16 mouse cellular contexts compared by ENCODE assay signal in genomic region chr13:9481722-9482121, GRCm38 (mm10).
"Had no signal": no experiment of that assay in that cellular context is flagged by ENCODE, and none has a peak within 500 bp of the region (broad histone marks: within the 10 kb centered on the region; RNA-seq: fewer than 3 reads in every experiment).

No protein-coding gene starts in this region.

- H3K27me3 ChIP-seq: lung, embryonic 15.5 days; megakaryocyte, embryonic 14.5 days; midbrain, embryonic 13.5 days; midbrain, embryonic 15.5 days; neural tube, embryonic 12.5 days had no signal

- H3K9me3 ChIP-seq: lung, embryonic 15.5 days; megakaryocyte, embryonic 14.5 days; midbrain, embryonic 13.5 days; midbrain, embryonic 15.5 days; neural tube, embryonic 12.5 days had no signal

- H3K4me1 ChIP-seq: lung, embryonic 15.5 days; midbrain, embryonic 13.5 days; midbrain, embryonic 15.5 days; neural tube, embryonic 12.5 days had no signal

- H3K27ac ChIP-seq: lung, embryonic 15.5 days; macrophage; midbrain, embryonic 13.5 days; midbrain, embryonic 15.5 days; neural tube, embryonic 12.5 days had no signal

- DNase-seq: lung, adult 2 months; lung, postnatal 14 days; lung, postnatal 36 days; right cerebral cortex, postnatal 14 days; spleen, adult 18-20 months; thymus, adult 2 months; thymus, postnatal 25 days; thymus, postnatal 4 days had no signal

- ATAC-seq: lung, postnatal 0 days; midbrain, embryonic 13.5 days; midbrain, embryonic 15.5 days had no signal

- H3K4me2 ChIP-seq: lung, embryonic 15.5 days; midbrain, embryonic 11.5 days; midbrain, embryonic 13.5 days; midbrain, embryonic 15.5 days; neural tube, embryonic 12.5 days had no signal

- H3K9ac ChIP-seq: lung, embryonic 15.5 days; midbrain, embryonic 13.5 days; midbrain, embryonic 15.5 days; neural tube, embryonic 12.5 days had no signal

- H3K36me3 ChIP-seq: lung, embryonic 15.5 days; midbrain, embryonic 13.5 days; midbrain, embryonic 15.5 days; neural tube, embryonic 12.5 days had no signal

- H3K4me3 ChIP-seq: lung, embryonic 15.5 days; megakaryocyte, embryonic 14.5 days; midbrain, embryonic 13.5 days; midbrain, embryonic 15.5 days; neural tube, embryonic 12.5 days had no signal
